Mouse (Mus musculus) embryo, embryonic 10 days (tissue): ENCODE data around the gene Rgs13.

Experiments
- DNase-seq: peaks from one replicate; pipeline ENCODE4 v3.0.0-alpha.2; 2015; ENCODE audit warnings: low spot score

The Rgs13 gene

GRCm38 (mm10) chr1:144177166-144177565, at the start of gene Rgs13:
Gene Rgs13 (minus strand): TSS chr1:144177372.
- no peak for DNase-seq

- DNase-seq: no peak
Observed at GRCm38 (mm10) chr1:144215230-144215629, 38.1 kb upstream of the Rgs13 start.

GRCm38 (mm10) chr1:144210912-144211311, 33.7 kb upstream of the Rgs13 start:
- no peak for DNase-seq

GRCm38 (mm10) chr1:144206281-144207061, 29.3 kb upstream of the Rgs13 start:
- no peak for DNase-seq

GRCm38 (mm10) chr1:144204766-144205165, 27.6 kb upstream of the Rgs13 start:
- no peak for DNase-seq

- no peak for DNase-seq
Observed at GRCm38 (mm10) chr1:144202939-144203338, 25.8 kb upstream of the Rgs13 start.

- DNase-seq: no peak
Observed at GRCm38 (mm10) chr1:144200496-144200895, 23.3 kb upstream of the Rgs13 start.

GRCm38 (mm10) chr1:144199538-144199937, 22.4 kb upstream of the Rgs13 start:
- DNase-seq: no peak

GRCm38 (mm10) chr1:144197684-144198083, 20.5 kb upstream of the Rgs13 start:
- DNase-seq: peak; percentile 87

- DNase-seq: no peak
Observed at GRCm38 (mm10) chr1:144186655-144187396, 9.7 kb upstream of the Rgs13 start.

GRCm38 (mm10) chr1:144184955-144185715, 8.0 kb upstream of the Rgs13 start:
- DNase-seq: no peak

- peak; percentile 17 for DNase-seq
Observed at GRCm38 (mm10) chr1:144183622-144184021, 6.5 kb upstream of the Rgs13 start.

- no peak for DNase-seq
Observed at GRCm38 (mm10) chr1:144179559-144179958, 2.4 kb upstream of the Rgs13 start.

- DNase-seq: no peak
Observed at GRCm38 (mm10) chr1:144178281-144178957, 1.2 kb upstream of the Rgs13 start.

GRCm38 (mm10) chr1:144177620-144178019, 448 bp upstream of the Rgs13 start:
- no peak for DNase-seq

GRCm38 (mm10) chr1:144174760-144175159, 2.4 kb downstream of the Rgs13 start:
- no peak for DNase-seq

GRCm38 (mm10) chr1:144173568-144174036, 3.6 kb downstream of the Rgs13 start:
- no peak for DNase-seq

- no peak for DNase-seq
Observed at GRCm38 (mm10) chr1:144168921-144169320, 8.3 kb downstream of the Rgs13 start.

- DNase-seq: no peak
Observed at GRCm38 (mm10) chr1:144167761-144168160, 9.4 kb downstream of the Rgs13 start.

- DNase-seq: no peak
Observed at GRCm38 (mm10) chr1:144166897-144167296, 10.3 kb downstream of the Rgs13 start.

GRCm38 (mm10) chr1:144166275-144166674, 10.9 kb downstream of the Rgs13 start:
- no peak for DNase-seq

GRCm38 (mm10) chr1:144152526-144152925, 24.6 kb downstream of the Rgs13 start:
- no peak for DNase-seq
